Mouse (Mus musculus): ENCODE data around the gene Pde9a.

GRCm38 (mm10) chr17:31497726-31498125 is 111.7 kb downstream of the Pde9a start:
- no peak for TF ChIP-seq EP300 (IDR thresholded peaks at IDR 0.05; ENCODE audit: low read depth in 1 of 2, low read length in 2 of 2)
- no peak for TF ChIP-seq CTCF (IDR thresholded peaks at IDR 0.05 in 2 of 3, conservative IDR thresholded peaks at IDR 0.05 in 1 of 3; ENCODE audit: control insufficient read depth in 1 of 3, insufficient read depth in 1 of 3, low read depth in 2 of 3, low read length in 3 of 3, poor library complexity in 1 of 3, severe bottlenecking in 1 of 3)
- TF ChIP-seq CHD2 (IDR thresholded peaks at IDR 0.05; ENCODE audit: low read length) = no peak
- TF ChIP-seq TBP (IDR thresholded peaks at IDR 0.05; ENCODE audit: low read depth, low read length) = no peak
- no peak for TF ChIP-seq KAT2A (conservative IDR thresholded peaks at IDR 0.05; ENCODE audit: low read depth, low read length)
- no peak for TF ChIP-seq RCOR1 (IDR thresholded peaks at IDR 0.05; ENCODE audit: low read depth, low read length)
- TF ChIP-seq RAD21 (IDR thresholded peaks at IDR 0.05; ENCODE audit: low read depth, low read length) = no peak
- no peak for TF ChIP-seq NELFE (IDR thresholded peaks at IDR 0.05; ENCODE audit: low read depth, low read length)
- TF ChIP-seq NRF1 (IDR thresholded peaks at IDR 0.05; ENCODE audit: insufficient read depth, low read depth, low read length, poor library complexity, severe bottlenecking) = no peak
